Mouse (Mus musculus) A20 (cell line): Measurements from ENCODE around the gene Mdm4.
"Not testable (repeated sequence)": the region's sequence is repeated elsewhere in the genome, so short reads cannot be mapped to it uniquely, and the experiment has no call there.

Source experiments
- DNase-seq: peaks from one replicate; pipeline ENCODE4 v3.0.0-alpha.2; 2011; ENCODE audit warnings: low read depth, low spot score

Mdm4 gene

GRCm38 (mm10) chr1:133053034-133053433 is 22.7 kb upstream of the Mdm4 start:
- peak; percentile 95 for DNase-seq

DNA sequence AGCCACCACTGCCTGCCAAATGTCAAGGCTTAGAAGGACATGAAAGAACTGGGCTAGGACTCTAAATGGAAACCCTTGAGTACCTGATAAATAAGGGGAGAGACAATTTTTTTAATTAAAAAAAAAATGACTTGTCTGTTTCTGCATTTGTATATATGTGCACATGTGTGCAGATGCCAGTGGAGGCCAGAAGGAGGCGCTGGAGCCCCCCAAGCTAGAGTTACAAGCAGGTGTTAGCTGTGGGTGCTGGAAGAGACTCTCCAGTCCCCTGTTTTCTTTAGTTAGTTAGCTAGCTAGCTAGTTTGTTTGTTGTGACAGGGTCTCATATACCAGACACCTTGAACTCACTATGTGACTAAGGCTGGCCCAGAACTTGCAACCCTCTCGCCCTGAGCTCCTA is 21.5 kb upstream of the Mdm4 start:
- DNase-seq = peak; percentile 76

DNA sequence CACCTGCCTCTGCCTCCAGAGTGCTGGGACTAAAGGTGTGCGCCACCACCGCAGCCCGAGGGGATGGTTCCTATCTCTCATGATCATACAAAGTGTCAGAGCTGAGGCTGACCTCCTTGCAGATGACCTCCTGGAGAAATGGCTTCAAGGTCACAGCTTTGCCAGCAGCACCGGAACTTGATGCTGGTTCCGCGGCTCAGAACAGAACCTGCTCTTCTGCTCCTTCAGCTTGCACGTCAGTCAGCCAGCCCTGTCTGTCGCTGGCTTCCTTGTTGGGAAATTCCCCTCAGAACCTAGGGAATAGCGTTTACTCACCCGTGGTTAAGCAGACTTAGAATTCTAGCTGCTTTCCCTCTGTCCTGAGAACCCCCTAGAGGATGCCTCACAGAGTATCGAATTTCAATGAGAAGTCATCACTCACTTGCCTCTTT is 19.7 kb upstream of the Mdm4 start:
- no peak for DNase-seq

- DNase-seq = no peak
Measured at GRCm38 (mm10) chr1:133048690-133049089, 18.3 kb upstream of the Mdm4 start.

- no peak for DNase-seq
Measured at GRCm38 (mm10) chr1:133047575-133047974, 17.2 kb upstream of the Mdm4 start.

DNA sequence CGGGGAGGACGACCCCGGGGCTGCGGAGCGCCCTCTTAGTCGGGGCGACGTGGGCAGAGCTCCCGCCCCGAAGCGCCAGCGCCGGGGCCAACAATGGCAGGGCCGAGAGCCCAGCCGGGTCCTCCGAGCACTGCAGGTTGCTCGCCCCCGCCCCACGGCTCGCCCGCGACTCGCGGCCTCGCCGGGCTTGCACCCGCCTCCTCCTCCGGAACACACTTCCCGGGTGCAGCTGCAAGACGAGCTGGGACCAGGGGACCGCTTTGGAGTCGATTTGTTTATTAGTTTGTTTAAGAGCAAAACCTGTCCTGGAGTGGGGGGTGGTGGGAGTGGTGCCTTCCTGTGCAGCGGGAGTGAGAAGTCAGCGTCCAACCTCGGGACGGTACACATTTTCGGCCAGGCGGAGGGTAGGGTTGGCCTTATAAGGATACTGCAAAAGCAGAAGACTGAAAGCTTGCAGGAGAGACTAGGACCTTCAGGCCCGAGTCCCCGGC is 16.1 kb upstream of the Mdm4 start:
- peak; percentile 77 for DNase-seq

GRCm38 (mm10) chr1:133045861-133046440 is 15.6 kb upstream of the Mdm4 start:
- peak; percentile 79 for DNase-seq

DNA sequence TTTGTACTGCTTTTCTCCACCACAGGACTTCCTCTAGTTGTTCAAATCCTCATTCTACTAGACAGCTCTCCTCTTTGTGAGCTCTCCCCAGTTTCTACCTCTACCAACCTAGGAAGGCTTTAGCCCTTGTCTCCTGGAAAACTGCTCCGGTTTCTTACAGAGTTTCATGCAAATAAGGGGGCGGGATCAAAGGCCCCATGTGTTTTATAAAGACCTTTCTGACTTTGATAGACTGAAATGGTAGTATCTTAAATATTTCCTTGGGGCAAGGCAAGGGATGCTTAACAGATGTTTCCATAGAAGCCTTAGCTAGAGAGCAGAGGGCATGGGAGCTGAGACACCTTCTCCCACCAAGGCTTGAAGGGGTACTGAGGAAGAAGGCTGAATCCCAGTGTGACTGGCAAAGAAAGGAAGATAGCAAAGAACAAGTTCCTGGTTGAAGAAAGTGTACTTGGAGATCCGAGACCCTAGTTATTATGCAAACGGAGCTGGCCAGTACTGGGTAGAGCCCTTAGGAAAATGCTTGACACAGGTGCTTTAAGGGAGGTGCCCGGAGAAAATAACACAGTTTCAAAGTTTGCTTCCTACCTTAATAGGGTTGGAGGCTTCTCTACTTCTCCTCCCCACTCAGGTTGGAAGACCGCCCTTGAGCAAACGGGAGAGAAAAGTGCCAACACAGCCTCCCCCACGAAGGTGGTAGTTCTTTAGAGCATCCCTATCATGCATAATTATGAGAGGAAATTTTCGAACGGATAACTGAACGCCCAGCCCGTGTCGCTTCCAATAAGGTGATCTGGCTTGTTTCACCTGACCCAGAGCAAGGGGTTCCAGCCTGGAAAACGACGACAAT is 14.9 kb upstream of the Mdm4 start, which contains the start of gene Pik3c2b:
Gene Pik3c2b (plus strand): TSS at position 657 of the 850 bp plus-strand sequence.
- DNase-seq = no peak

- peak; percentile 83 for DNase-seq
Measured at GRCm38 (mm10) chr1:133039505-133039949, 9.2 kb upstream of the Mdm4 start.

DNA sequence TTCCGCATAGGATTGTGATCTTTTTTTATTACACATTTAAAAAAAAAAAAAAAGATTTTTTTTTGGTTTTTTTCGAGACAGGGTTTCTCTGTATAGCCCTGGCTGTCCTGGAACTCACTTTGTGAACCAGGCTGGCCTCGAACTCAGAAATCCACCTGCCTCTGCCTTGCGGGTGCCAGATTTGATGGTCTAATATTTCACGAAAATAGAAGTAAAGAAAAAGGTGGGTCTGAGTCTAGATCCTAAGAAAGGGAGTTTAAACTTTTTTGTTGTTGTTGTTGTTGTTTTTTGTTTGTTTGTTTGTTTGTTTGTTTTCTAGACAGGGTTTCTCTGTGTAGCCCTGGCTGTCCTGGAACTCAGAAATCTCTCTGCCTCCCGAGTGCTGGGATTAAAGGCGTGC is 4.3 kb upstream of the Mdm4 start:
- not testable (repeated sequence) for DNase-seq

DNA sequence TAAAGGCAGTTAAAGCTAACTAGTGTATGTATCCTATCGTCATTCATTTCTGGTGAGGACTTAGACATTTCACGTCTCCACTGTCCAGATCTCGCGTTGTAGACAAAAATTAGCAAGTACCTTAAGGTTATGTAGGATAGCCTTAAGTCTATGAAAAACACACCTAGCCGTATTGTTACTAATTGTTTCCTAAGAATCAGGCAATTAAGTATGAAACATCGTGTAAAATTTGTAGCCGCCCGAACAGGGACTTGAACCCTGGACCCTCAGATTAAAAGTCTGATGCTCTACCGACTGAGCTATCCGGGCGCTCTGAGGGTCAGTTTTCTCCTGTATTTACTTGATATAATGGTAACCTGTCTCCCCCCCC is 3.7 kb upstream of the Mdm4 start:
- DNase-seq = peak; percentile 85

GRCm38 (mm10) chr1:133033316-133034090 is 3.1 kb upstream of the Mdm4 start:
- DNase-seq = peak; percentile 93

DNA sequence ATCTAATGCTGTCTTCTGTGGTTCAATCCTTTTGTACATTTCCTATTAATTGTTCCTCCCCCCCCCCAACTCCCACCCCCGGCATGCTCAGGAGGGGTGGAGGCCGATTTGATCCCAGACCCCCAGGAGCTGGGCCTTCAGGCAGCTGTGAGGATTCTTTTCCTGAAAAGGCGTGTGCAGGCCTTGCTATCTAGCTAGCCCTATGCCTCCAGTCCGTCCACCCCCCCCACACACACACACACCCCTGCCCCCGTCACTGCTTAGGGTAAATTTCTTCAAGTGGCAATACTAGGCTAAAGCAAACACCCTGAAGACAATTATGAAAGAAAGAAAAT is 2.6 kb upstream of the Mdm4 start:
- no peak for DNase-seq

DNA sequence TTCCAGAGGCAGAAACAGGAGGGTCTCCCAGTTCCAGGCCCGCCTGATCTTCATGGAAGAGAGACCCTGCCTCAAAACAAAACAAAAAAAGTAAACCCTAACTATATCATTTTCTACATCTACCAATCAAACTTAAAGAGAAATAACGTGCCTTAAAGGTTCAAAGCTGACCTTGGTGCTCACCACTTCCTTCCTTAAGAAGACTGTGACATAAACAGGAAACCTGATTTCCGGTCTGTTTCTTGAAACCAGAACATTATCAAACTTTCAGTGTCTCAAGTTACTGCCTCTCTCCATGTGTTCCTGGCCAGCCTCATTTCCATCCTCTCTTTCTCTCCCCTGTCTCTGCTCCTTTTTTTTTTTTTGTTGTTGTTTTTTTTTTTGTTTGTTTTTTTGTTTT is 617 bp downstream of the Mdm4 start:
- no peak for DNase-seq

DNA sequence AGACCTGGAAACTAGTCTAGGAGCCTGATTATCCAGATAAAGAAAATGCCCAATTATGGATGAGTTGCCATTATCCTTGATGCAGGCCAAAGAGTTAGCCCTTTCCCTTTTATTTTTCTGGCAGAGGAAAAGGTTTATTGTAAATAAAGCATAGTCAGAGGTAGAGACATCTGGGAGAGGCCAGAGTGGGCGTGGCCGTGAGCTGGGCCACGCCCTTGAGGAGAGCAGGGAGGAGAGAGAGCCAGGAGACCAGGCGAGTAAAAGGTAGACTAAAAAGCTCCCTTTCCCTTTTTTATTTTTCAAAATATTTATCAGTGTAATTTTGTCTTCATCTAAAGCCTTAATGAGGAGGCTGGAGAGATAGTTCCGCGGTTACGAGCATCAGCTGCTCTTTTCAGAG is 2.4 kb downstream of the Mdm4 start:
- DNase-seq = no peak

- DNase-seq = no peak
Measured at GRCm38 (mm10) chr1:133027126-133027525, 3.2 kb downstream of the Mdm4 start.

GRCm38 (mm10) chr1:133025796-133026190 is 4.6 kb downstream of the Mdm4 start:
- DNase-seq = not testable (repeated sequence)

DNA sequence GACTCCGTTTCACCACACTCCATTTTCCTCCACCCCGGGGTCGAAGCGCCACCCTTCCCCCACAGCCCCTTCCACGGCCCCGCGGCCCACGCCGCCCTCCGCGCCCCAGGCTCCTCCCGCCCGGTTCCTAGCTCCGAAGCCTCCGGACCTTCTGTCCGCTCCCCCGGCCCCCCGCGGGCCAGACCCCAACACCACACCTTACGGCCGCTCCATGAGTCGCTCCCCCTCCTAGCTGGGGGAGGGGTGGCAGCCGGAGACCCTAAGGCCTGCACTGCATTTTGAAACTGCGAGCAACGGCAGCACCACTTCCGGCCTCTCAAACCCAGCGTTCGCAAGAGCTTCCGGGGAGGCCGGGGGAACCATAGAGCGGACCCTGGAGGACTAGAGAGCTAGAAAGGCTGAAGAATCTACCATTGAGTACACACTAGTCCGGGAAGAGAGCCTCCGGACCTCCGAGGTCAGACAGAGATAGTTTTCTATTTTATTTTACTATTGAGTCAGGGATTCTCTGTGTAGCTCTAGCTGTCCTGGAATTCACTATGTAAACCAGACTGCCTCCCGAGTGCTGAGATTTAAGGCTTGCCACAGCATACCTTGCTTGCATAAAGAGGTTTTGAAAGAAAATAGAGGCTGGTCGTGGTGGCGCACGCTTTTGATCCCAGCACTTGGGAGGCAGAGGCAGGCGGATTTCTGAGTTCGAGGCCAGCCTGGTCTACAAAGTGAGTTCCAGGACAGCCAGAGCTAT is 5.1 kb downstream of the Mdm4 start:
- peak; percentile 97 for DNase-seq

- peak; percentile 36 for DNase-seq
Measured at GRCm38 (mm10) chr1:133024426-133024825, 5.9 kb downstream of the Mdm4 start.

DNA sequence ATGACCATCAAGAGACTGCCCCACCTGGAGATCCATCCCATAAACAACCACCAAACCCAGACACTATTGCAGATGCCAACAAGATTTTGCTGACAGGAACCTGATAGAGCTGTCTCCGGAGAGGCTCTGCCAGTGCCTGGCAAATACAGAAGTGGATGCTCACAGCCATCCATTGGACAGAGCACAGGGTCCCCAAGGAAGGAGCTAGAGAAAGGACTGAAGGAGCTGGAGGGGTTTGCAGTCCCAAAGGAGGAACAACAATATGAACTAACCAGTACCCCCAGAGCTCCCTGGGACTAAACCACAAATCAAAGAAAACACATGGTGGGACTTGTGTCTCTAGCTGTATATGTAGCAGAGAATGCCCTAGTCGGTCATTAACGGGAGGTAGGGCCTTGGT is 6.6 kb downstream of the Mdm4 start:
- DNase-seq = not testable (repeated sequence)

- DNase-seq = not testable (repeated sequence)
Measured at GRCm38 (mm10) chr1:133021971-133022370, 8.4 kb downstream of the Mdm4 start.
